Mouse (Mus musculus) adrenal gland, adult 2 months (tissue): ENCODE results near the gene Sdr9c7. TPM values are rescaled to one million over a fixed set of nuclear protein-coding genes. Genes with fewer than 3 reads are reported as not detected.

Source experiments
- polyA plus RNA-seq: library from polyadenylated mRNA; depleted of rRNA; stranded (reverse); fragments of >200 nt; gene quantifications from 2 replicates; pipeline ENCODE4 v1.2.3, GENCODE M21; 2012; rRNA removed
- total RNA-seq, 2 experiments: library from RNA; stranded (reverse); gene quantifications; 2 replicates each; pipeline ENCODE4 v1.2.3; 2021

Gene Sdr9c7
- total and polyA plus RNA-seq, 3 experiments = 0.41 to 1.9 (median 0.85) TPM

Other genes starting within 250 kb of the Sdr9c7 start
- 1 to 10 TPM; 4.6 to 9.1 TPM for gene Nemp1, start 231.6 kb upstream of the Sdr9c7 start, total RNA-seq
- 1.5 and 2.6 TPM in 2 replicates for gene Nemp1, start 231.6 kb upstream of the Sdr9c7 start, polyA plus RNA-seq
- 10 to 100 TPM; 16.9 to 26.6 TPM for gene Nab2, start 229.9 kb upstream of the Sdr9c7 start, total RNA-seq
- gene Nab2, start 229.9 kb upstream of the Sdr9c7 start, polyA plus RNA-seq = 35.9 and 38.7 TPM in 2 replicates
- 10 to 100 TPM in 1 of 2 experiments, 1 to 10 TPM in 1; 1.1 to 15.1 TPM for gene Myo1a, start 193.3 kb upstream of the Sdr9c7 start, total RNA-seq
- gene Myo1a, start 193.3 kb upstream of the Sdr9c7 start, polyA plus RNA-seq = 0.21 and 4.0 TPM in 2 replicates
- gene Tac2, start 174.0 kb upstream of the Sdr9c7 start, total RNA-seq = not detected
- gene Tac2, start 174.0 kb upstream of the Sdr9c7 start, polyA plus RNA-seq = 0.18 and 0.38 TPM in 2 replicates
- gene Zbtb39, start 159.0 kb upstream of the Sdr9c7 start, total RNA-seq = 10 to 100 TPM; 11.0 to 11.8 TPM
- gene Zbtb39, start 159.0 kb upstream of the Sdr9c7 start, polyA plus RNA-seq = 5.6 and 5.8 TPM in 2 replicates
- 1 to 10 TPM; 8.2 to 8.5 TPM for gene Gpr182, start 146.8 kb upstream of the Sdr9c7 start, total RNA-seq
- gene Gpr182, start 146.8 kb upstream of the Sdr9c7 start, polyA plus RNA-seq = 18.5 and 21.0 TPM in 2 replicates
- gene Rdh1, start 138.8 kb upstream of the Sdr9c7 start, total RNA-seq = 1 to 10 TPM in 1 of 2 experiments, under 1 TPM in 1; 0.41 to 1.5 TPM
- 0.98 and 1.4 TPM in 2 replicates for gene Rdh1, start 138.8 kb upstream of the Sdr9c7 start, polyA plus RNA-seq
- gene Rdh16f1, start 138.7 kb upstream of the Sdr9c7 start, total RNA-seq = 1 to 10 TPM; 1.1 to 2.9 TPM
- 1.5 TPM in 2 replicates for gene Rdh16f1, start 138.7 kb upstream of the Sdr9c7 start, polyA plus RNA-seq
- gene Rdh9, start 122.1 kb upstream of the Sdr9c7 start, total RNA-seq = under 1 TPM in 1 of 2 experiments, not detected in 1; 0.46 TPM
- gene Rdh9, start 122.1 kb upstream of the Sdr9c7 start, polyA plus RNA-seq = 0.22 and 0.31 TPM in 2 replicates
- 1 to 10 TPM in 1 of 2 experiments, under 1 TPM in 1; 0.79 to 1.3 TPM for gene Rdh16, start 97.4 kb upstream of the Sdr9c7 start, total RNA-seq
- gene Rdh16, start 97.4 kb upstream of the Sdr9c7 start, polyA plus RNA-seq = 0.12 TPM in 1 of 2 replicates, not detected in the other
- gene Rdh19, start 48.6 kb upstream of the Sdr9c7 start, total RNA-seq = not detected
- gene Rdh19, start 48.6 kb upstream of the Sdr9c7 start, polyA plus RNA-seq = not detected in 2 replicates
- gene Rdh16f2, start 32.0 kb upstream of the Sdr9c7 start, total RNA-seq = under 1 TPM in 1 of 2 experiments, not detected in 1; 0.23 TPM
- not detected in 2 replicates for gene Rdh16f2, start 32.0 kb upstream of the Sdr9c7 start, polyA plus RNA-seq
- gene Rdh7, start 9.7 kb upstream of the Sdr9c7 start, total RNA-seq = 1 to 10 TPM in 1 of 2 experiments, not detected in 1; 2.0 TPM
- gene Rdh7, start 9.7 kb upstream of the Sdr9c7 start, polyA plus RNA-seq = 0.17 TPM in 1 of 2 replicates, not detected in the other
- under 1 TPM in 1 of 2 experiments, not detected in 1; 0.63 TPM for gene Hsd17b6, start 109.1 kb downstream of the Sdr9c7 start, total RNA-seq
- gene Hsd17b6, start 109.1 kb downstream of the Sdr9c7 start, polyA plus RNA-seq = not detected in 2 replicates
- 1 to 10 TPM; 2.3 to 4.4 TPM for gene Prim1, start 116.7 kb downstream of the Sdr9c7 start, total RNA-seq
- gene Prim1, start 116.7 kb downstream of the Sdr9c7 start, polyA plus RNA-seq = 0.26 and 0.56 TPM in 2 replicates
- 100 to 1,000 TPM; 607 to 630 TPM for gene Naca, start 137.1 kb downstream of the Sdr9c7 start, total RNA-seq
- gene Naca, start 137.1 kb downstream of the Sdr9c7 start, polyA plus RNA-seq = 178 and 209 TPM in 2 replicates
- gene Ptges3, start 160.4 kb downstream of the Sdr9c7 start, total RNA-seq = 100 to 1,000 TPM; 179 to 195 TPM
- gene Ptges3, start 160.4 kb downstream of the Sdr9c7 start, polyA plus RNA-seq = 124 and 151 TPM in 2 replicates
- gene Atp5b, start 184.8 kb downstream of the Sdr9c7 start, total RNA-seq = 1,000 to 10,000 TPM; 2,694 to 3,346 TPM
- gene Atp5b, start 184.8 kb downstream of the Sdr9c7 start, polyA plus RNA-seq = 7,039 and 9,498 TPM in 2 replicates
- gene Baz2a, start 193.1 kb downstream of the Sdr9c7 start, total RNA-seq = 10 to 100 TPM; 40.8 to 49.6 TPM
- gene Baz2a, start 193.1 kb downstream of the Sdr9c7 start, polyA plus RNA-seq = 24.5 and 31.6 TPM in 2 replicates